Mouse (Mus musculus) left cerebral cortex, postnatal 36 days (tissue): Measurements from ENCODE around the gene Dcun1d4. TPM values are rescaled to one million over a fixed set of nuclear protein-coding genes. Genes with fewer than 3 reads are reported as not detected.
A peak's percentile ranks its signal among the peaks of the same experiment; 100 is the strongest.
"Not testable (repeated sequence)": the region's sequence is repeated elsewhere in the genome, so short reads cannot be mapped to it uniquely, and the experiment has no call there.

Experiments used
- DNase-seq, 2 experiments: peaks; one replicate each; pipeline ENCODE4 v3.0.0; 2021 to 2022; ENCODE audit warnings: low spot score in 2 of 2, mixed read lengths in 1 of 2
- intact Hi-C: fragments of 180-260 bp; cut with DNase I; formaldehyde crosslinking; loops from one replicate; pipeline ENCODE4 v1.15.1; 2025
- total RNA-seq, 2 experiments: library from RNA; stranded (reverse); gene quantifications; 2 replicates each; pipeline ENCODE4 v1.2.3; 2021

Dcun1d4 gene
- total RNA-seq, result 100 to 1,000 TPM; 120 to 135 TPM

DNA sequence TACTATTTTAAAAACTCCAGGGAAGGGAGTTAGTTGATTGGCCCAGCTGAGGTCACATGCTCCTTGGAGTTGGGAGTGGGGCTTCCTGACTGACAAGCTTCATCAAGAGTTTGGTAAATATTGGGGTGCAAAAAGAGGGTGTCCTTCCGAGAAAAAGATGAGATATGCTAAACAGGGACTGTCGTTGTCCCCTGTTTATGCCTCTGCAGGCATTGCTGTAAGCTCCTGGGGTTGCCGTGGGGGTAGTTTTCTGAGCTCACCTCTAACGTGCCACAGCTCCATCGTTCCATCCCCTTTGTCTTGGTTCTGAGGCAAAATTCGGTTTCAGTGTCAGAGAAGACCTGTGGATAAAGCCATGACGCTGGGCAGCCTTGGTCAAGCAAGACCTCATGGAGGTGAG is at the start of gene Dcun1d4:
Gene Dcun1d4, plus strand, starts transcription at position 301 of the 400 bp plus-strand sequence.
- DNase-seq, result no peak
- intact Hi-C loops, result no loop called here

DNA sequence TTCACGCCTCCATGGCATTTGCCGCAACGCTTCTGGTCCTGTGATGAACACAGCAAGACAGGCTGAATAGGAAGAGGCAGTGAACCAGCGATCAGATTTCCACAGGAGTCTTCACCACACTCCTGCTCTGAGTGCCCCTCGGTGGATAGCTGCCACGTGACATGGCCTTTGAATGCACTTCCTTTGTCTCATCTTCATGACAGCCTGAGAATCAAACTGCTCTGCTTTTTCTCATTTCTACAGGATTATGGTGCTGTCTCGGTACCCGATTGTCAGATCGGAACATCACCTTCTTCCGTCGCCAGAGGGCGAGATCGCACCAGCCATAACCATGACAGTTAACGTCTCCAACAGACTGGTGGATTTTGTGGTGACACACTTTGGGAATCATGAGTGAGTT is 49.2 kb upstream of the Dcun1d4 start:
- intact Hi-C loops, result loop anchor here (1.0 to 5.0 kb wide), 3 partner anchors 111 to 206 kb away; no protein-coding TSS in a partner anchor
- peak; percentile 75 to 85 for DNase-seq

GRCm38 (mm10) chr5:73432805-73433204 is 48.0 kb upstream of the Dcun1d4 start:
- intact Hi-C loops, result loop anchor here (5.0 kb wide), 1 partner anchor 109 kb away; no protein-coding TSS in a partner anchor
- no peak for DNase-seq

GRCm38 (mm10) chr5:73434764-73435163 is 46.0 kb upstream of the Dcun1d4 start:
- intact Hi-C loops, result loop anchor here (5.0 kb wide), 1 partner anchor 108 kb away; no protein-coding TSS in a partner anchor
- DNase-seq, result no peak

DNA sequence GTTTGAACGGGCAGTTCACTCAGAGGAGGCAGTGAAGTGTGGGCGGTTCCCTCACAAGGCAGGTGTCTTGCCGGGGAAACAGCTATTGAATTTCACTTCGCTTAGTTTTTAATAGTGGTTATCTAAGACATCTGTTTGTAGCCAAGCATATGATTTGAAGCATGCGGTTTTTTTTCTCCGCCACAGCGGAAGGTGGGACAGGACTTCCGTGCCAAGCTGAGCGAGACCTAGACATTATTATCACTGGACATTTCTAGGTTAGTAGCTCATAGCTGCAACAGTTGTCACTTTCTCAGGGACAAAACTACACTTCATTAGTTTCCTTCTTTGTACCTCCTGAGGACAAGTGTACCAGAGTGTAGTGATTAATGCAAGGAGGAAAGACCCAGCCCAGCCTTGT is 38.6 kb upstream of the Dcun1d4 start:
- no peak for DNase-seq
- intact Hi-C loops, result no loop called here

DNA sequence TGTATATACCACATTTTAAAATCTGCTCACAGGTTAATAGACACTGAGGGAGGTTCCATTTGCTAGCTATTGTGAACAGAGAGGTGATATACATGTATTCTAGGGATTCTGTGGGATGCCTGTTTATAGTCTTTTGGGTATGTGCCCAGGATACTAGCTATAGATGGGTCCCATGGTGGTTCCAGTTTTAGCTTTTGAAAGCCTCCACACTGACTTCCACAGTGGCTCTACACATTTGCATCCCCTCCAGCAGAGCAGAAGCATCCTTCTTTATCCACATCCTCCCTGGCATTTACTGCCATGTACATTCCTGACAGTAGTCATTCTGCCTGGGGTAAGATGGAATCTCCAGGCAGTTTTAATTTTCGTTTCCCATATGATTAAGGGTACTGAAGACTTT is 30.5 kb upstream of the Dcun1d4 start:
- DNase-seq, result no peak
- intact Hi-C loops, result no loop called here

GRCm38 (mm10) chr5:73454502-73455306 is 26.1 kb upstream of the Dcun1d4 start:
- intact Hi-C loops, result no loop called here

DNA sequence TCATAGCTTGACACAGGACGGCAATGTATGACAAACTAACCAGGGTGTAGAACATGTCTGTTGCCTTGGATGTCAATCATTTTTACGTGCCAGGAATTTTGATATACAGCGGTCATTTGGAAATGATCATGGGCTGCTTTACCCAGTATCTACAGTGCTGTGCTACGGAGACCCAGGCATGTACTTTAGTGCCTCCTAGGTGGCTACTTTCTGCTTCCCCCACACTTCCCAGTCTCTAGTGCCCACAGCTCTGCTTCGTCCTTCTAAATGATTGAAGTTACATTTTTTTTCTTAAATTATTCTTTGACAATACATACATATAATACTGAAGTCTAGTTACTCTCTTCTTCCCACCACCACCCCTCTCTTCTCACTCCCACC is 25.5 kb upstream of the Dcun1d4 start:
- no peak for DNase-seq
- intact Hi-C loops, result no loop called here

More at GRCm38 (mm10) chr5:73454502-73455306, 26.1 kb upstream of the Dcun1d4 start:
- DNase-seq, result no peak

GRCm38 (mm10) chr5:73468462-73469433 is 12.1 kb upstream of the Dcun1d4 start:
- no peak for DNase-seq
- intact Hi-C loops, result no loop called here

DNA sequence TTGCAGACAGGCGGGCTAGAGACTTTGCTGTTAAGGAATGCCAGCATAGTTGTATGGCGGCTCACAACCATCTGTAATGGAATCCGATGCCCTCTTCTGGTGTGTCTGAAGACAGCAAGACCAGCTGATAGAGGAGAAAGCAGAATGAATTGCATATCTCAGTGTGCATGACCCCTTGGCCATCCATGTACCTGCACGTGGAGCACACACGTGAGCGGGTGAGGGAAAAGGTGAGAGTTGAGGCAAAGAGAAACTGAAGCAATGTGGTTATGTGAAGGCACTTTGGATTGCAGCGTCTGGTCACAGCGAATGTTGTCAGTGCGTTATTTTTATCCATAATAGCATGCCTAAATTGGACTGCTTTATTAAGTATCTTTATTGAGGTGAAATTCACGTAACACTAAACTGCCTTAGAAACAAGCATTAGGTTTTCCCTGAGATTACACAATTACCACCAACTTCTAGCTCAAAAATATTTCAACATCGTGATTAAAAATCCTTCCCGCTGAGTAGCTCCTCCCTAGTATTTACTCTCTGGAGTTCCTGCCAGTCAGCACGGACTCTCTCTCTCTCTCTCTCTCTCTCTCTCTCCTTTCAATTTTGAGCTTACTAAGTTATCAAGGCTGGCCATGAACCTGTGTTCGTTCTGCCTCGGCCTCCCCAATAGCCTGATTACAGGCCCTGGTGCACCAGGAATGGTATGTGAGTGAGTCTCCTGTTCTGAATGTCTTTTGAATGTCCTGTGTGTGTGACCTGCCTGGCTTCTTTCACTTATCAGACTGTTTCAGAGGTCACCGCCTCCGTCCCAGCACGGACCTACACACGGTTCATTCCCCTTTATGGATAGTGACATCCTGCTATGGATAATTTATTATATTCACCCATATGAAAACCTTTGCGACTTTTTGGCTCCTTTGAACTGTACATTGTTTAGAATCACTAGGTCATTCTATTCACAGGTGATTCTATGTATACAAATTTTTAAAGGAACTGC is 6.1 kb upstream of the Dcun1d4 start:
- intact Hi-C loops, result no loop called here
- DNase-seq, result no peak

GRCm38 (mm10) chr5:73481401-73481800 is 601 bp downstream of the Dcun1d4 start:
- DNase-seq, result no peak

DNA sequence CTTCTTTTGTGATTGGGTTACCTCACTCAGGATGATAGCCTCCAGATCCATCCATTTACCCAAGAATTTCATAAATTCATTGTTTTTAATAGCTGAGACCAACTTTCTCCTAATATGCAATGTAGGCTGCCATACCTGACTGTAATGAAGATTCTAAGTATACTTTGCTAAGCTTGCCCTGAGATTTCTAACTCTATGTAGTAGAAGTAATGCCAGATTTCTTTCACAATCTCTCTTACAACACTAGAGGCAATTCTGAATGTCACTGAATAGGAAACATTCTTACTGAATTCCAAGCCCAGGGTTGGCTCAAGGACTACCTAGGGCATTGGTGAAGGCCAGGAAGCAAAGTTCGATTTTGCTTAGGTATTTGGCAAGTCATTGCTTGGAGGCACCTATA is 1.6 kb downstream of the Dcun1d4 start:
- intact Hi-C loops, DNase-seq: not testable (repeated sequence)

More at GRCm38 (mm10) chr5:73481401-73481800, 601 bp downstream of the Dcun1d4 start:
- intact Hi-C loops, result no loop called here

GRCm38 (mm10) chr5:73484016-73484615 is 3.3 kb downstream of the Dcun1d4 start:
- intact Hi-C loops, result no loop called here
- DNase-seq, result no peak

DNA sequence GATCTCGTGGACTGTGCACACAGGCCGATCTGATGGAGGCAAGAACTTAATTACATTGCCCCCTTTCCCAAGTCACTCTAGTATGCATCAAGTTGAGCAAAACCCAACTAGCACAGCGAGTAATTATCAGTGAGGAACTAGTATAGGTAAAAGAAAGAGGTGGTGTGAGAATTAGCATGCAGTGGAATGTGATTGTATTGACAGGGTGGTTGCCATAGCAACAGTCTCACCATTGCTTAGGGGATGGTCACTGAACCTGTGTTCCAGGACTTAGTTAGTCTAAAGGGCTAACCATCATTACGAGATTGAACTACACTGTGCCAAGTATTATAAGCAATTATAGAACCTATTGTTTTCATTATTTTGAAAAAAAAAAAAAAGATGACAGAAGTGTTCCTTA is 5.7 kb downstream of the Dcun1d4 start:
- no peak for DNase-seq
- intact Hi-C loops, result no loop called here

- DNase-seq, result no peak
- intact Hi-C loops, result loop anchor here (5.0 kb wide), 1 partner anchor 142 kb away; the partner anchor contains the start of gene Lrrc66
Measured at GRCm38 (mm10) chr5:73489915-73490314, 9.1 kb downstream of the Dcun1d4 start.

- intact Hi-C loops, result loop anchor here (5.0 kb wide), 1 partner anchor 142 kb away; the partner anchor contains the start of gene Lrrc66
Measured at GRCm38 (mm10) chr5:73490596-73491073, 9.8 kb downstream of the Dcun1d4 start.

DNA sequence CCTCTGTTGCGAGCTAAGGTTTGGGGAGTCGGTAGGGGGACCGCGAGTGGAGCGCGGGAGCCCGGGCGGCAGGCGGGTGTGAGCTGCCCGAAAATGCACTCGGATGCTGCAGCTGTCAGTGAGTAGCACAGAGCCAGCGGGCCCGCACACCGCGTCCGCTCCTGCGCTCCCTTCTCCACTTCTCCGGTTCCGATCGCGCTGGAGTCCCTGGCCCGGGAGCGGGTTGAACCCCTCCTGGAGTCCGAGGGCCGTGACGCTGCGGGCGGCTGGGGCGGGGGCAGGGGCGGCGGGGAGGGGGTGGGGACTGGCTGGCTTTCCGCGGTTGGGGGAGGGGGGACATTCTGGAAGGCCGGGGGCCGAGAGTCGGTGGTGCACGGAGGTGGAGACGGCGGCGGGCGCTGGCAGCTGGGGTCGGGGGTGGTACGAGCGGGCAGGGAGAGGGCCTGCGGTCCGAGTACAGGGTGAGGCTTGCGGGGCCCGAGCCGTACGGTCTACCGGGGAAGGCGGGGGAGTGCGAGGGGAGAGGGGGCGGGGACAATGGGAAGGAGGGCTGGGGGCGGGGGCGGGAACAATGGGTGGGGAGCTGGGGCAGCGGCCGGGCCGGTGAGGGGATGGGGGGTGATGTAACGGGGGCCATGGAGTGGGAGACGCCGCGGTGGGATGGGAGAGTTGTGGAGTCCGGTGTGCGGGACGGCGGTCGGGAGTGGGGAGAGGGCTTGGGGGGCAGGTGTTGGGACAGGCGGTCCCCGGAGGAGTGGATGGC is 10.5 kb downstream of the Dcun1d4 start:
- peak in 1 of 2 experiments; percentile 17 for DNase-seq
- intact Hi-C loops, result loop anchor here (5.0 kb wide), 1 partner anchor 141 kb away; the partner anchor contains the start of gene Lrrc66

More at GRCm38 (mm10) chr5:73490596-73491073, 9.8 kb downstream of the Dcun1d4 start:
- peak; percentile 99 to 100 for DNase-seq
